Mouse (Mus musculus): ENCODE data around the gene Utrn.

- TF ChIP-seq POLR2A (IDR thresholded peaks at IDR 0.05; ENCODE audit: borderline replicate concordance, control insufficient read depth, low read depth, low read length) (no peak), CTCF (IDR thresholded peaks at IDR 0.05; ENCODE audit: control insufficient read depth, insufficient read depth, low read length) (no peak)
Measured at GRCm38 (mm10) chr10:12834215-12834614, 35.0 kb downstream of the Utrn start.
